Mouse (Mus musculus) leukemia stem cell, adult 10-12 weeks (primary cell): Measurements from ENCODE around the gene Csnk1g1. TPM values are rescaled to one million over a fixed set of nuclear protein-coding genes. Genes with fewer than 3 reads are reported as not detected.

Source experiments
- polyA plus RNA-seq: library from polyadenylated mRNA; stranded (reverse); fragments of >175 nt; gene quantifications from 2 replicates; pipeline ENCODE4 v1.2.3, GENCODE M21; 2012; ENCODE audit warnings: low replicate concordance

Gene Csnk1g1
- polyA plus RNA-seq, result 11.8 and 18.3 TPM in 2 replicates

DNA sequence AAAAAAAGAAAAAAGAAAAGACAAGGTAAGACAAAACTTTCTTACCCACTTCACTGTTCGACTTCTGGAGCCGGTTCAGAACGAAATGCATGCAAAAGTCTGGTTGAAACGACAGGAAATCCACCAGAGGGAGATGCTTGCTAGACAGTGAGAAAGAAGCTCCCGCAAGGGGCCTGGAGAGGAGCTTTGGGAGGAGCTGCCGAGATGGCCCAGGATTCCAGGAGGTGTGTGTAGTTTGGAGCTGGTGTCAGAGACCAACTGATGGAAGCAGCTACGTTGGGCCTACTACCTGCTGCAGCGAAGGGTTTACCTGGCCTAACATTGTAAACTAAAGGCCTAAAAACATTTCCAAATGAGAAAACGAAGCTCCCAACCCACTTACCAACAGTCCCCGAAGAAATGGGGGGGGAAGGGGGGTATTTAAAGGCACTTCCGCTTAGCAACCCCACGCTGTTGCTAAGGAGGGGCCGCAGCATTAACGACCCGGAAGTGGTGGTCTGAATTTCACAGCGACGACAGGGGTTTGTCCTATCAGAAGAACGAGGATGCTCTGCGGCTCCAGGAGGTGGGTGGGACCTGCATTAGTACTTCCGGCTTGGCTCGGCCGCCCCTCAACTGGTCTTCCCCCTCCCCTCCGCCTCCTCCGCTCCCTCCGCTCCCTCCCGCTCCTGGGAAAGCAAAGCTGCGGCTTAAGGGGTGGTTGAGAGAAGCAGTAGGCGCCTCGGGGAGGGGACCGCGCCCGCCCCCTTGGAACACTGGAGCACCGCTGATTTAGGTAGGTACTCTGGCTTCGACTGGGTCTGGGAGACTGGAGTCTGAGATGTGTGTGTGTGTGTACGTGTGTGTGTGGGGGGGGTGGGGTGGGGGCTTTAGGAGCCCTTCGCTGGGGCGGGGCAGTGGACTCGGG, at the start of gene Csnk1g1, which contains the start of gene Trip4:
TSS of gene Csnk1g1 (plus strand) at position 531 of the 907 bp plus-strand sequence.
TSS of gene Trip4 (minus strand) at position 401 of the 907 bp plus-strand sequence.

DNA sequence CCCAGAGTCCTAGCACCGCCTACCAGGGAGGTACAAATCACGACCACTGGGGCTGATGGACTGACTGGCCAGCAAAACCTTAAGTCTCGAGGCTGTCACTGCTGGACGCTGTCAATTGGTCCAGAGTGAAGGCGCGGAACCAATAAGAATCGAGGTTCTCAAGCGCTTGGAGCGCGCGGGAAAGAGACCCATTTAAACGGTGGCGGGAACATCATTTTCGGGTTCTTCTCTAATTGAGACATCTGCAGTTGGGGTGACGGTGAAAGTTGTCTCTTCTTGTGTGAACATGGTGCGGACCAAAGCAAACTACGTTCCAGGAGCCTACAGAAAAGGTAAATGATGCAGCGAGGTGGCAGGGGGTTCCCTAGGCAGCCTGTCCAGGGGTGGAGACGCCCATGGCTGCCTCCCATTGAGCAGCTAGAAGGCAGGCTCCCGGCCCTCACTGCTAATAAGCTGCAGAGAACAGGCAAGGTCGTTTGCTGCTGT, 18.5 kb upstream of the Csnk1g1 start, which contains the start of gene Pclaf:
TSS of gene Pclaf (plus strand) at position 95 of the 486 bp plus-strand sequence.

DNA sequence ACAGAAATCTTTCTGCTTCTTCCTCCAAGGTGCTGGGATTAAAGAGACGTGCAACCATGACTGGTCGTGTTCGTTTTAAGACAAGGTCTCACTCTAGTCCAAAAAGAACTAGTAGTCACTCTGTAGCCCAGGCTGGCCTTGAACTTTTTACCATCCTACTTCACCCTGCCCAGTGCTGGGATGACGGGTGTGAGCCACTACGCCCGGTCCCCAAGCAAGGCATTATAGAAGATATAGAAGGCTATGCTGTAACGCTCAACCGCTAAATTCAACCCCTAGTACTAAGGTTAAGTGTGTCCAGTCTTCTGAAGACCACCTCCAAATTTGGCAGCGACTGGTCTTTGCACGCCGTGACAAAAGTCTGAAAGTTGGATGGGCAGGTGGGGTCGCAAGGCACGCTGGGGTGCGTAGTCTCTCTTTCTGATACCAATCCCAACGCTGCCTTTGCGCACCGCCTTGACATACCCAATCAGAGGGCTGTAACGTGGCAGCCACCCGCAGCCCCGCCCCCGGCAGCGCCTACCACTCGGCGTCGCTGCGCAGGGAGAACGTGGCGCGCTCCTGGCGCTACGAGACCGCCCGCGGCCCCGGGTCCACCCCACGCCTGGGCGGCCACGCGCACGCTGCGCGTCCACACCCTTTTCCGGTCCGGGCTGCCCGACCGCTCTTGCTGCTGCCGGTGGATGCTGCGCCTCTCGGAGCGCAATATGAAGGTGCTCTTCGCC, 151.0 kb downstream of the Csnk1g1 start, which contains the start of gene Ppib:
TSS of gene Ppib (plus strand) at position 640 of the 725 bp plus-strand sequence.

DNA sequence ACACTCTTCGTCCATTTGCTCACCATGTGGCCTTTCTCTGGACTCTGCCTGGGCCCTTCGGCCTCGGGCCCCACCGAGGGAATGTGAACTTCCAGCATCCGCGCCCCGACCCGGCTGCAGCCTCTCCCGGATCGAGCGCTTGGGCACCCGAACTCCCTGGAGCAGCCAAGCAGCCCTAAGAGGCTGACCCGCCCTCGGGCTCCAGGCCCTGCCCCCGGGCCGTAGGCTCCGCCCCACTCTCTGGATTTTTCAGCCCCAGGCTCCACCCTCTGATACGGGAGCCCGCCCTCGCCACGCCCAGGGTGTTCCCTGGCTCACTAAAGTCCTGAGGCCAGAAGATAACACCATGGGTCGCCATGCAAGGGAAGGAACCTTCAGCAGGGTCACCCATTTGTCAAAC, 160.9 kb downstream of the Csnk1g1 start, which contains the start of gene Snx22:
TSS of gene Snx22 (minus strand) at position 137 of the 400 bp plus-strand sequence.

Other genes starting within 250 kb of the Csnk1g1 start
- gene Oaz2, start 240.9 kb upstream of the Csnk1g1 start, polyA plus RNA-seq, result 79.3 and 108 TPM in 2 replicates
- 9.9 and 66.3 TPM in 2 replicates for gene Zfp609, start 81.4 kb upstream of the Csnk1g1 start, polyA plus RNA-seq
- gene Pclaf, start 18.7 kb upstream of the Csnk1g1 start, polyA plus RNA-seq, result 3.2 and 4.5 TPM in 2 replicates
- 0.44 and 1.0 TPM in 2 replicates for gene Trip4, start 130 bp upstream of the Csnk1g1 start, polyA plus RNA-seq
- gene Ppib, start 151.3 kb downstream of the Csnk1g1 start, polyA plus RNA-seq, result 30.6 and 132 TPM in 2 replicates
- 4.8 and 14.1 TPM in 2 replicates for gene Snx22, start 160.8 kb downstream of the Csnk1g1 start, polyA plus RNA-seq
- 162 and 317 TPM in 2 replicates for gene Snx1, start 217.7 kb downstream of the Csnk1g1 start, polyA plus RNA-seq
- 5.0 and 12.5 TPM in 2 replicates for gene Ciao2a, start 217.7 kb downstream of the Csnk1g1 start, polyA plus RNA-seq
- gene Dapk2, start 249.3 kb downstream of the Csnk1g1 start, polyA plus RNA-seq, result 10.7 and 14.9 TPM in 2 replicates